Mouse (Mus musculus): ENCODE data around the gene Prpf6.

Prpf6 gene

GRCm38 (mm10) chr2:181662620-181663297, 71.1 kb downstream of the Prpf6 start:
- DNase-seq, result no peak

DNA sequence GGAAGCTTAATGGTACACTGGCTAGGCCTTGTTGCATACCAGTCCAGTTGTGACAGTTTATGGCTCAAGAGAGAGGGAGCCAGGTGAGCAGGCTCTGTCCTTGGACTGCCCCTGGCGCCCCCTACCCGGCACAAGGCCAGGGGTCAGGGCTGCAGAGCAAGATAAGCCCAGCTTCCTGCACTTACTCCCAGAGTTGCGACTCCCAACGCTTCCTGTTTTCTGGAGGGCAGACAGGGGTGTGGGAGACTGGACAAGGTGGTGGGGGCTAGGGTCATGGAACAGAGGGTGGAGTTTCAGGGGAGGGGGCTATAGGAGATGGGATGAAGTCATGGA, 71.6 kb downstream of the Prpf6 start:
- DNase-seq, result no peak

DNA sequence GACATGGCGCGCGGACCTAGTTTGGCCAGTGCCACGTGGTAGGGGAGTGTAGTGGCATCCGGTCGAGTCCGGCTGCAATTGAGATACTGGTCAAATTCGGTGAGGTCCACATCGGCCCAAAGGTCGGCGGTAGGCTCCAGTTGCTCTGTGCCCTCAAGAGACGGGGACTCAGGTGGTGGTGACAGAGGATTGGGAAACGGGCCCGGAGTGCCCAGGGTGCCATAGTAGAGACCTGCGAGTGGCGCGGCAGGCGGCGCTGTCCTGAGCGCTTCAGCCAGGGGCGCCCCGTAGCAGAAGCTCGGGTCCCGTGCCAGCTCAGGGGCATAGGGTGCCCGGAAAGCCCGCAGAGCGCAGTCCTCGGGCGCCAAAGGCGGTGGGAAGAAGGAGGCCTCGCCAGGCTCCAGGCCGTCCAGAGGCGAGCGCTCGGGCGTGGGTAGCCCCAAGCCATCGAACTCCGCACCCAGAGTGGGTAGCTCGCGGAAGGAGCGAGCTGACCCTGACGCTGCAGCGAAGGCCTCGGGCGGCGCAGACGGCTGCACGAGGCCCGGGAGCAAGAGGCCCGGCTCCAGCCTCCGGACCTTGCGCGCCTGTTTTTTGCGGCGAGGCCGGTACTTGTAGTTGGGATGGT, 78.7 kb downstream of the Prpf6 start:
- no peak for DNase-seq

GRCm38 (mm10) chr2:181670913-181671311, 79.2 kb downstream of the Prpf6 start:
- no peak for DNase-seq

DNA sequence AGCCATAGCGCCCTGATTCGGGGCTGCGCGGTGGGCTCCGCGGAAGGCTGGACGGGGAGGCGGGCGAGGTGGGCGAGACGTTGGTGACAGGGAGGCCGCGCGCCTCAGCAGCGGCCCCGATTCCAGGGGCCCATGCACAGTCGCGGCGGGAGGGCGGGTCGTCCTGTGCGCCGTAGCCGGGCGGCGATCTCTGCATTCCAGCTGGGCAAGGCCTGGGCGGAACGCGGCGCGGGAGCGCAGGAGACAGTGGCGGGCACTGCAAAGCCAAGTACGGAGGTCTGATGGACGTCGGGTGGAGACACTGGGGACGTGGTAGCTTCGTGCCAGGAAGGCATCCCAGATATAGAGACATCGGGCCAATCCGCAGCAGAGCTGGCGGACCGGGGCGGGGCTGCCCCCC, 79.7 kb downstream of the Prpf6 start, which contains the start of gene Sox18:
Gene Sox18, minus strand, starts transcription at position 315 of the 400 bp plus-strand sequence.
- DNase-seq, result no peak

DNA sequence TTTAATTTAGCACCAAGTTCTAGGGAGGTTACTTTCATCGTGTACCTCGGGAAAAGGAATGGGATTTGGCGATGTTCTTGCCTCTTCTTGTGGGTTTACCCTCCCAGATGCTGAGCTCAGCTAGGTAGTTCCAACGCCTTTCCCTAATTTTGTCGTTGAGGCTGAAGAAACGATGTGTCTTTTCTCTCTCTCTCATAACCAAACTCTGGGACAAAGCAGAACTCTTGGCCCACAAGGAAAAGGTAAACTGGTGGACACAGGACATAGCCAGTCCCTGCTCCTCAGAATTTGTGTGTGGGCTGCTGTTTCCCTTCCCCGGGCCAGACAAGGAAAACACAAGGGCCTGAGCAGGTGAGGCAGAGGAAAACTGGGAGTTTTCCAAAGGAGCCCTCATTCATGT, 80.3 kb downstream of the Prpf6 start:
- DNase-seq, result no peak

DNA sequence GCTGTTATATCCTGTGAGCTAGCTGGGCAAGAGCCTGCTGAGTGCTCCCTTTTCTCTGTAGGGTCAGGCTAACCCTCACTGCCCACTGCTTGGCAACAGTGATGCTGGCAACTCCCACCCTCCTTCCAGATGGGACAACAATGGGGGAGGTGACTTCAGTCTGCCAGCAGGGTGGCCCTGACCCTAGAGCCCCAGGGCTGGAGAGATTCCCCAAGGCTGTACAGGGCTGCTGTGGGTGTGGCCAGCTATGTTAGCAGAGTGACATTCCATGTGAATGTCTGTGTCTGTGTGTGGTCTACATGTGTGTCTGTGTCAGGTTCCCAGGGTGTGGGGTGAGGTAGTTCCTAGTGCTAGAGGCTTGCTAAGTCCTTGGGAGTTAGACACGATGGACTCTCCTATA, 81.8 kb downstream of the Prpf6 start:
- DNase-seq, result no peak

DNA sequence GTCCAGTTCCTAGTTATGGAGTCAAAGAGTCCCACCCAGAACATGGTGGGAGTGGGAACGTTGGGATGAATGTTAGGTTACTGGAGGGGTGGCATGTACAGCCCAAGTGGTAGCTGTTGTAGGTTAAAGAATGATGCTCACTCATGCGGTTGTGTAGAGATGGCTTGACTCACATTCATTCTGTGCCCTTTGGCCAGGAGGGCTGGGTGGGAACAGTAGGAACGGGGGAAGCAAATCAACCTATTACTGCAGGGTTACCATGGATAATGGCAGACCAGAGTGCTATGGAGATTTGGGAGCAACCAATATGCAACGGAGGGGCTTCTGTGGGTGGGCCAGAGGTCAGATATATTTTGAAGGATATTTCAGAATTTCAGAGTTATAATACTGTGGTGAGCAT, 83.3 kb downstream of the Prpf6 start:
- no peak for DNase-seq

GRCm38 (mm10) chr2:181675454-181675853, 83.8 kb downstream of the Prpf6 start:
- DNase-seq, result no peak

DNA sequence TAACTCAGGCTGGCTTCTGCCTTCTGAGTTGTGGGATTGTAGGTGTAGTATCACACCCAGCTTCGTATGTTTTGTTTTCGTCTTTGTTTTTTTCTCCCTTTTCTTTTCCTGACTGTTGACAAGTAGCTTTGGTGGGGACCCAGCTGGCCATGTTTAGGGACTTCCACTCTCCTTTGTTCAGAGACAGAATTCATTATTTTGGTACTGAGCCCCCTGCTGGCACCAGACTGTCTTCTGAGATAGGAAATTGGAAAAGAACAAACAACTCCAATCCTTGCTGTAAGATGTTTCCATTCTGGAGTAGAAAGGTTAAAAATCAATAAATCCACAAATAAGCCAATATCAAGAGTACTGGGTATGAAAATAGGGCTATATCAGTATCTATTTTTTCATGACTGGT, 84.8 kb downstream of the Prpf6 start:
- no peak for DNase-seq

DNA sequence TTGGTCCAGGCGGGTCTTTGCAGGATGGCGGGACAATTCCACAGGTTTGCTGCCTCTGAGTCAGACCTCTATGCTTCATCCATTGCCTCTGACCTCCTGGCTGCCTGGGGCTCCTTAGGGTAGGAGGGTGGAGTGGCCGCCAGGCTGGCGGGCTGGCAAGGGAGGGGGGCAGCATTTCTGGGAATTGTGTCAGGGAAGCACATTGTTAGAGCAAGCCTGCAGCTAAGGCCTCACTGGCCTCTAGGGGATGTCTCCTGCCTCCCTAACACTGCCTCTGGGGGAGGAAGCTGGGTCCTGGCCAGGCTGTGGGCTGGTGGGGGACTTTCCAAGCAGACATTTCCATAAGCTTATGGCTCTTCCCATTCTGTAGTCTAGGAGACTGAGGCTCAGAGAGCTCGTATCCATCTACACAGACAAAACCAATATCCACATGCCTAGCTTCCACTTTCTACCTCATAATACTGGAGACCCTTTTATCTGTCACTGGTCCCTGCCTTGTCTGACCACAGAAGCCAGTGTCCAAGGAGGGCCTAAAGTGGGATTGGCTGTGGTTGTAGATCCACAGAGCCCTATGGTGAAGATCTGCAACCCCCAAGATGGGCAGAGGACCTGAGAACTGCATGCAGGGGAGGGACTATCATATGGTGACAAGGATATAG, 85.6 kb downstream of the Prpf6 start:
- no peak for DNase-seq

DNA sequence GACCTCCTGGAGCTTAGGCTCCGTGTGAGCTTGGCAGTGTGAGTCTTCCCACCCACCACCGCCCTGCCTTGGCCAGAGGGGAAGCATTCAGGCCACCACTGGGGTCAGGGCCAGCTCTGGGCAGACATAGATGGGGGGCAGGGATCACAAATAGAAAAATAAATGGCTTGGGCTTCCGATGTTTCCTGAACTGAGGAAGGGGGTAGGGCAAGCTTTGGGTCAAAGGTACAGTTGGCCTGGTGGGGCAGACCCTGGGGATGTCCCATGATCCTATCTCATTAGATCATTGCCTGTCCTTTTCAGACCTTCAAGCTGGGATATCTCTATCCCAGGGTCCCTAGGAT, 86.1 kb downstream of the Prpf6 start:
- DNase-seq, result no peak

- DNase-seq, result peak; percentile 53 to 67
Observed at GRCm38 (mm10) chr2:181678780-181679179, 87.1 kb downstream of the Prpf6 start.

DNA sequence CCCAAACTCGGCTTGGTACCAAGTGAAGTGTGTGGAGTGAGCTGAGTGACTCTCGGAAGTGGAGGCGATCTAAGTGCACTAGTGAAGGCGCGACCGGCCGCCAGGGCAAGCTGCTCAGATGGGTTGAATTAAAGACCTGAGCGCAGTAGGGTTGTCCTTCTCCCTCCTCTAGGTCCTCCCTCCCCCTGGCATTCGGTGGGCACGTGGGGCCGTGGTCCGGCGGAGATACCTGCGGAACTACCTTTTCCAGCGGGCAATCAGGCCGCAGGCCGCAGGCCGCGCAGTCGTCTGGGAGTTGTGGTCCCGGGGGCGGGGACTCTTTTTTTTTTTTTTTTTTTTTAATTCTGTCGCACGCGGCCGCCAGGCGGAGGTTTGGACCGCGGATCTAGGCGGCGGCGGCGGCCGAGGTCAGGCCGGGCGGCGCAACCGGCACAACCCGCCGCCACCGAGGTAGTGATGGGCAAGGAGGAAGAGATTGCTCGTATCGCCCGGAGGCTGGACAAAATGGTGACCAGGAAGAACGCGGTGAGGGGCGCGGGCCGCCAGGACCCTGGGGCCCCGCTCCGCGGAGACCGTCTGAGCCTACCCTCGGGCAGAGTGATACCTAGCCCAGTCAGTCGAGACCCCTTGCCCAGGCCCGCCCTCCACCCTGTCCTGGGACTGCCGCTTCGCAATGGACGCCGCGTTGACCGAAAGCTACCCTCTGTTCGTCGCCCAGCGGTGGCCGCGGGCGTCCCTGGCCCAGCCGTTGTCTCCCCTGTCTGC, 88.5 kb downstream of the Prpf6 start, which contains the start of gene Tcea2:
Gene Tcea2, plus strand, starts transcription at position 360 of the 765 bp plus-strand sequence.
- DNase-seq, result peak; percentile 49 to 56

GRCm38 (mm10) chr2:181680716-181681117, 89.0 kb downstream of the Prpf6 start:
- no peak for DNase-seq

- no peak for DNase-seq
Observed at GRCm38 (mm10) chr2:181681978-181682377, 90.3 kb downstream of the Prpf6 start.

- DNase-seq, result no peak
Observed at GRCm38 (mm10) chr2:181683381-181683780, 91.7 kb downstream of the Prpf6 start.

GRCm38 (mm10) chr2:181684713-181685112, 93.0 kb downstream of the Prpf6 start:
- DNase-seq, result no peak

GRCm38 (mm10) chr2:181685686-181686085, 94.0 kb downstream of the Prpf6 start:
- no peak for DNase-seq

DNA sequence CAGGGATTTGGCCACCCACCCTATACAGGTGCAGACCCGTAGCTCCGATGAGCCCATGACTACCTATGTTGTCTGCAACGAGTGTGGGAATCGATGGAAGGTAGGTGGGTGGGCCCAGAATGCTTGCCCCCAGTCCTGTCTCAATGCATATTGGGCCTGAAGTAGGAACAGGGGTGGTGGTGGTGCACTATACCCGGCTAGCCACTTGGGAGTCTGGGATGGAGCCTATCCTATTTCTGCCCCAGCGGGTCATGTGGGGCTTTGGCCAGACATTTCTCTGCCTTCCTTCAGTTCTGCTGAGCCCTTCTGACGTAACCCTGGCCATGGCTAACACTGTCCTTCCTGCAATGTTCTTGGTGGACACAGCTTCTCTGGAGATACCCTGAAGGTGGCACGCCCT, 95.9 kb downstream of the Prpf6 start:
- no peak for DNase-seq

DNA sequence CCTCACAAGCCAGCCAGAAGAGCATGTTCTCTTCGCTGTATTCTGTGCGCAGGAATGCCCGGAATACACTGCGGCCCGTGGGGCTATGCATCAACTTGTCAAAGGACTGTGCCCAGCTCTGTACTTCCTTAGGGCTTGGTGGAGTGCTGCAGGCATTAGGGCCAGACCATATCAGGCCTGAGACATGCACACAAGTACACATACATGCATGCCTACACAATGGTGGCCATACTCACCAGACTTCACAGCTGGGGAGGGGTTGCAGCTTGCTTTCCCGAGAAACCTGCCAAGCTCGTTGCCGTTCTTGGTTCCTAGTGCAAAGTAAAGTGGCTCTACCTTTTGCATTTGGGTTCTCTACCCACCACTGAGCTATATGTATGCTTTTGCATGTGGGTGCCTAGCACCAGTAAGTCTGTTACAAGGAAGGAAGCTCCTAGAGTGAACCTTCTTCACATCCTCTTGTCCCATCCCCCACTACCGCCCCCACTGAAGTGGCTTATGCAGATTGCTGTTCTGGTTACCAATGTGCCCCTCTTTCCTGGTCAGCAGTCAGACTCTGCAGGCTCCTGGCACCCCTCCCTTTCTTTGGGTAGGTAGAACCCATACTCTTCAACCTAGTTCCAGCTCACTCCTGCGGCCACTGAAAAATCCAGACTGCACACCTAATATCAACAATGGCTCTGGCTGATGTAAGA, 97.9 kb downstream of the Prpf6 start:
- DNase-seq, result no peak

DNA sequence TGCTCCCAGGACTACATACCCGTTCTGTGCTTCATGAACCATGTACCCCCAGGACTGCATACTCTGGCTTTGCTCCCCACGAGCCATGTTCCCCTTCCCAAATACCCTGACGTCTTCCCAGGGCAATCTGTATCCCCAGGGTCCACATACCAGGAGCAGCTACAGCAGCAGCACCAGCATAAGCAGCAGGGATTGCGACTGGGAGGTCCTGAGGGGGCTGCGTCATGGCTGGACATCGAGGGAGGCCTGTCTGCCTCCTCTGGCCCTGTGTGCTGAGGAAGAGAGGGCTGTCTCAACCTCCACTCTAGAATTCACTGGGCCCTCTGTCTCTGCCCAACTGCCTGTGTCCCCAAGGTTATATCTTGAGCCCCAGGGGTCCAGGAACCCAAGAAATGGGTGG, 99.4 kb downstream of the Prpf6 start:
- DNase-seq, result no peak

DNA sequence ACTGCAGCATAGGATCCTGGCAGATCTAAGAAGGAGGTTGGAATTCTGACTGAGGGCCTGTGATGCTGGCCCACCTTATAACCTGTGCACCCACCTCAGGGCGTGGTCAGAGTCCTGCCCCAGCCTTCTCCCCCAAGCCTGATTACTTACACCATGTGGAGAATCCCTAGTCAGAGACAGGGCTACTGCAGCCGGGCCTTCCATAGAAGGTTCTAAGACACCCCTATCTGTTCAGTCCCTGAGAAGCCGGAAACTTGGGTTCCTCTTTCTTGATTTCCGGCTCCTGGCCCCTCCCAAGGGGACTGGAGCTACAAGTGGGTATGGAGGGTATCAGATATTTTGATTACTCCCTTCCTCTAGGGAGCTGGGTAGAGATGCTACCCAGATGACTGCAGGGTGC, 99.9 kb downstream of the Prpf6 start:
- no peak for DNase-seq
